Mouse (Mus musculus) liver, embryonic 14.5 days (tissue): ENCODE measurements around the gene Urb2.

Source experiments
- CTCF ChIP-seq: IDR thresholded peaks from 2 replicates; pipeline ENCODE4 v1.5.1; 2016; ENCODE audit warnings: antibody characterized with exemption, low read depth, control low read depth
- EP300 ChIP-seq: IDR thresholded peaks from 2 replicates; pipeline ENCODE4 v1.6.1; 2016; ENCODE audit warnings: antibody characterized with exemption, low read depth

DNA sequence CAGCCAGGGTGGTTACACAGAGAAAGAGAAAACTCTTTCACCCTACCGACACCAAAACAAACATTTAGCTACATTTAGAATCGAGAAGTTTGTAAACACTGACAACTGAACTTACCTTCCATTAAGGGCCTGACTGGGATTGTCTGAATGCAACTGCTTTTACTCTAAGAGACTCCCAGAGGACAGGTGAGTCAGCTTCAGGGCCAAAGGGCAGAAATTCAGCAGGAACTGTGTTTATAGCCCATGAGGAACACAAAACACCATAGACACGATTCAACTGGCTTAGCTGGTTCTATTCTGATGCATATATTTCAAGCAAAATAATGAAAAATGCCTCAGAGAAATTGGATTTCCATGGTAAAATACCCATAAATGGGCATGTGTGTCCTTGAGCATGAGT, 6.6 kb upstream of the Urb2 start:
- TF ChIP-seq CTCF, result no peak
- TF ChIP-seq EP300, result no peak
